Mouse (Mus musculus) ovary, postnatal 14 days (tissue): ENCODE measurements around the gene Igfbp3.

Source experiments
- DNase-seq: peaks from one replicate; pipeline ENCODE4 v3.0.0; 2022; ENCODE audit warnings: low spot score

Gene Igfbp3

DNA sequence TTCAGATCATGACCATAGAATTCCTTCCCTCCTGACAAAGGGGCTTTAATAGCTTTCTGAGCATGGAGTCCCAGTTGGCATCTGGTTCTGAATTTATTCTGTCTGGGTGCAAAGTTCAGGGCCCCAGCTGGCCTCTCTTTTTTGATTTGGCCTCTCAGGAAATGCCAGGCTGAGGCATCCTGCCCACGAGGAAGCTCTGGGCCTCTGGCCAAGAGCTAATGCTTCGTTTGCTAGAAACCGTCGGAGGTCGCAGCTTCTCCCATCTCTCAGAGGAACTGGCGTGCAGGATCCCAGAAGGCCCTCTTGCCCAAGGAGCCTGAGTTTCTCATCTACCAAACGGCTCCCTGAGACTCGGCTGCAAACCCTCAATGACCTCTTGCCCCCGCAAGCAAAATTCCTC lies 2.5 kb downstream of the Igfbp3 start:
- DNase-seq, result no peak

DNA sequence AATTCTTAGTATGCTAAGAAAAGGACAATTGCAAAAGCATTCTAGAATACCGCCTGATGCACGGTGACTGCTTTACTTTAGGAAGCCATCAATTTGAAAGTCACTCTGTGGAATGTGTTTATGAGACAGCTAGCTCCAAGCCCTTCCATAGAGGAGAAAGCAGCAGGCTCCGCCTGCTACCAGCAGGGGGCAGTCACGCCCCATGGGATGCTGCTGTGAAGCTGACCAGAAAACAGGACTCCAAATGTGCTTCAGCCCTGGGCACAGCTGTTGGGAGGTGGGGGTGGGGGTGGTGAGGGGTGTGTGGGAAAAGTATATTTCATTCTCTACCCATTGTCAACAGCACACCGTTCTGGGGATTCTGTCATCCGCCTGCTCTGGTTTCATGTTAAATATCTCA lies 3.4 kb downstream of the Igfbp3 start:
- peak; percentile 76 for DNase-seq

DNA sequence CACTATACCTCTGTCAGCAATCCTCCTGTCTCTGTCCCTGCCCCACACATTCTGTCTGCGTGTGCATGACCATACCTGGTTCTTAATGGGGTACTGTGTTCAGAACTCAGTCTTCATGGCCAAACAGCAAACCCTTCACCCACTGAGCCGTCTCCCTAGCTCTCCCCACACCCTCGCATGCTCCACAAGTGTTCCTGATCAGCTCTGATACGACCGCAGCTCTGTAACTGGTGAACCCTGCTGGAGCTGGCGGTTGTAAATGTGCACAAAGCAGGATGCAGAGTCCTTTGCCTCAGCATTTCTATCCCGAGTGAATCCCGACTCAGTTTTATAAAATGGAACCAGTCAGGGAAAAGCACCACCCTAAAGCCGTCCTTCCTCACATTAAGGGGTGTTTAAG lies 9.9 kb downstream of the Igfbp3 start:
- no peak for DNase-seq

DNA sequence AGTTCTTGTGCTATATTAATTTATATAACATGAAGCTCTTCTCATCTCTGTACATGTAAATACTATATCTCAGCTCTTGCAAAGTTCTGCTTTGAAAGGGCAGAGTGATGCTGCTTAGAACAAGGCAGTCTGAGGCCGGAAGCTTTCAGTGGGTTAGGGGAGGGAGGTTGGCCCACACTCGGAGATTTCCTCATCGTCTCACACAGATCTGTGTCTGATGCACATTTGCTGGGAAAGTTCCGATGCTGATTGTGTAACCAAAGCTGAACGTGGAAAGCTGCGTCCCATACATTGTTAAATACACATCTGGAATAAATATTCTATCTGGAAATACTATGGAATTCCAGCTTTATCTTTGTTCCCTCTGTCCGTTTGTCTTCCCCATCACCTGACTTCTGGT lies 11.5 kb downstream of the Igfbp3 start:
- DNase-seq, result no peak

DNA sequence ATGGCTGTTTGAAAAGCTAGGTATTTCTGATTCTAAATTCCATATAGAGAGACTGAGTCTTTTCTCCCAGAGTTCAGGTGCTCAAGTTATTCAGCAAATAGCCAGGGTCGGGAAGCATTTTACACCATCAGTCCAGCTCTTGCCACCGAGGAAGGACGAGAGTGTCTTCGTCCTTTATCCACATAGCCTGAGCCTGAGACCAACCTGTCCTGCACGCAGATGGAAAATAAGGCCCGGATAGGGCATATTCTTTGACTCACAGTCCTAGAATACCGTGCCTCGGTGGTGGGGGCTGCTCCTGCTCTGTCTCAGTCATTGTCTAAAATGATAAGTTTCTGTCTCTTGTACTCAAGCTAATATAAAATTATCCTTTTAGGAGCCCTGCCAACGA lies 13.3 kb downstream of the Igfbp3 start:
- no peak for DNase-seq

DNA sequence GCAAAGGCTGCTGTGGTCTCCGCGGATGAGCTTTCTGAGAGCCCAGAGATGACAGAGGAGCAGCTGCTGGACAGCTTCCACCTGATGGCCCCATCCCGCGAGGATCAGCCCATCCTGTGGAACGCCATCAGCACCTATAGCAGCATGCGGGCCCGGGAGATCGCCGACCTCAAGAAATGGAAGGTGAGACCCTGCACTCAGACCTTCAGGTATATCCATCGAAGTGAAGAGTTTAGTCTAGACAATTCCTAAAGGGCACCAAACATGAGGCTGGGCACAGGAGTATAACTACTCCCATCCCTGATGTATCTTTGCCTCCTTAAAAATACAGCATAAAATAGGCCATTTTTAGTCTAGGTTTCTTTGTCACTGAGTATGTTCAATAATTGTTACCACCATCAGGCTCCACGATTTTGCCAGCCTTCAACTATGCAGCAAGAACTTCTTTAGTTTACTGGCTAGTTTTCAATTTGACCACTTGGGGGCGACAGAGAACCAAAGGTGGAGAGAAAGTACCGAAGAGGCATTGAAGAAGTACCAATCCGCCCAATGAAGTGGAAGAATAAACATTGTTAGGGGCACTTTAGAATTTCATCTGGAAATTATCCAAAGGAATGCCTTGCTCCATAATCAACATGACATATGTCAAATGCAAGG lies 13.9 kb downstream of the Igfbp3 start:
- peak; percentile 55 for DNase-seq

DNA sequence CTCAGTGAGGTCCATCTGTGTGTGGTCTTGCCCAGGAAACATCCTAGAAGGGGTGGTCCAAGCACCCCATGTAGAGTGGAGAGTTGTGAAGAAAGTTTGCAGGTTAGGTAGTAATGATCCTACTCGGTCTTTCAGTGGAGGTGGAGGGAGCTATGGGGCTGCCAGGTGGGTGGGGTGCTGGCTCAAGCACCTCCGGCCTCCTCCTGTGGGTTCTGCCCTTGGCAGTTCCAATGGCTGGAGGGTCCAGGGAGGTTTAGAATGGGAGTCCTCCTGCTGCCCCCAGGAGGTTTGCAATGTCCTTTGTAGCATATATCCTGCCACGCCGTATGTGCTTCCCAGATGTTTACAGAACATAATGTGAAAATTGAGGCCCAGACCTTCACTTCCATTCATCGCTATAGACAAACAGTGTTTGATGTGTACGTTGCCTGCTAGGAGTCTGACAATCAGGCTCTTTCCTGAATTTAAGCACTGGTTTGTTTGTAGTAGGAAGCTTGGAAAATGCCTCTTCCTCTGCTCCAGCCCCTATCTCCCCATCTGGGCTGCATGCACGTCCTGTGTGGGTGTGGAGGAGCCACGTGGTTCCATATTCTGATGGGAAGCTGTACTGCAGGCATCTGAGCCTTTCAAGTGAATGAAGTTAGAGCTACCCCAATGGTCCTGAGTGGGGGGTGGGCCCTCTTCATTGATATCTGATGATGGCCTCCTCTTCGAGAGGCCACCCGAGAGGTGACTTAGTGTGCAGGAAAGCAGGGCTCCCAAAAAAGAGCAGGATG lies 15.1 kb downstream of the Igfbp3 start:
- no peak for DNase-seq

DNA sequence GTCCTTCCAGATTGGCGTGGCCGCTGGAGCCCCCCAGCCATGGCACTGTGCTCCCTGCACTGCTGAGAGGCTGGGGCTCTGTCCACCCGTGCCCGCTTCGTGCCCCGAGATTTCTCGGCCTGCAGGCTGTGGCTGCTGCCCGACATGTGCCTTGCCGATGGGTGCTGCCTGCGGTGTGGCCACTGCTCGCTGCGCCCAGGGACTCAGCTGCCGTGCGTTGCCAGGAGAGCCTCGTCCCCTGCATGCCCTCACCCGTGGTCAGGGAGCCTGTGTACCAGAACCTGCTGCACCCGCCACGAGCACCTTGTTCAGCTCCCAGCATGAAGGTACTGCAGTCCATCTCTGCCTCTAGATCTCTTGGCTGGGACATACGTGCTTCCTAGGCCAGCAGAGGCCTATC lies 15.7 kb downstream of the Igfbp3 start:
- no peak for DNase-seq

DNA sequence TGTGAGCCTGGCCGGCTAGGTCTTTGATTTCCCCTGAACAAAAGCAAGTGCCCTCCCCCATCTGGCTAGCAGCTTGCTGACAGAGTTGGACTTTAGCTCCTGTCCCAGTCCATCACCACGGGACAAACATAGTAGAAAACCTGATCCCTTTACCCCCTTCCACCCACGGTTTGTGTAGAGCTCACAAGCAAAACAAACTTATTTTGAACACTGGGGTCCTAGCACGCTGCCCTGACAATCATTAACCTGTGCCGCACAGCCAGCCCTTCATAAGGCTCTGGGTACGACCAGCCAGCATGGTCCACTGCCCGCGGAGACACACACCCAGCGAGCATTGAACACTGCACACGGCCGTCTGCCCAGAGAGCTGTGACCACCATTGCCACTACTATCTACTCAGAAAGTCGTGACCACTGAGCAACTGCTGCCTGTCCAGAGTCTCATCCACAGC lies 16.2 kb downstream of the Igfbp3 start, which contains the start of gene Igfbp1:
Igfbp1 (plus strand) TSS at position 292 of the 451 bp plus-strand sequence.
- no peak for DNase-seq

DNA sequence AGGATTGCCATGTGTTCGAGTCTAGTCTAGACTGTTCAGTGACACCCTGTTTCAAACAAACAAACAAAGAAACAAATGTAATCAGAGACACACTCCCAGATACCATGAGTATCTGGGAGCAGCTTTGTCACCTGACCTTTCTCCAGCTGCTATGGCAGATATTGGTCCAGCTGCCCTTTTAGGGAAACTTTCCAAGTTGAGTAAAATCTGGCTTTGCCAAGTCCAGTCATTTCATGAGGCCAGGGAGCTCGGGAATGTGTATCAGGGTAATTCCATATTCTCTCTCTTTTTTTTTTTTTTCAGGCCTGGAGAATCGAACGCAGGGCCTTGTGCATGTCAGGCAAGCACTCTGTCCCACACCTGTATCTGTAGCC lies 18.4 kb downstream of the Igfbp3 start:
- no peak for DNase-seq

DNA sequence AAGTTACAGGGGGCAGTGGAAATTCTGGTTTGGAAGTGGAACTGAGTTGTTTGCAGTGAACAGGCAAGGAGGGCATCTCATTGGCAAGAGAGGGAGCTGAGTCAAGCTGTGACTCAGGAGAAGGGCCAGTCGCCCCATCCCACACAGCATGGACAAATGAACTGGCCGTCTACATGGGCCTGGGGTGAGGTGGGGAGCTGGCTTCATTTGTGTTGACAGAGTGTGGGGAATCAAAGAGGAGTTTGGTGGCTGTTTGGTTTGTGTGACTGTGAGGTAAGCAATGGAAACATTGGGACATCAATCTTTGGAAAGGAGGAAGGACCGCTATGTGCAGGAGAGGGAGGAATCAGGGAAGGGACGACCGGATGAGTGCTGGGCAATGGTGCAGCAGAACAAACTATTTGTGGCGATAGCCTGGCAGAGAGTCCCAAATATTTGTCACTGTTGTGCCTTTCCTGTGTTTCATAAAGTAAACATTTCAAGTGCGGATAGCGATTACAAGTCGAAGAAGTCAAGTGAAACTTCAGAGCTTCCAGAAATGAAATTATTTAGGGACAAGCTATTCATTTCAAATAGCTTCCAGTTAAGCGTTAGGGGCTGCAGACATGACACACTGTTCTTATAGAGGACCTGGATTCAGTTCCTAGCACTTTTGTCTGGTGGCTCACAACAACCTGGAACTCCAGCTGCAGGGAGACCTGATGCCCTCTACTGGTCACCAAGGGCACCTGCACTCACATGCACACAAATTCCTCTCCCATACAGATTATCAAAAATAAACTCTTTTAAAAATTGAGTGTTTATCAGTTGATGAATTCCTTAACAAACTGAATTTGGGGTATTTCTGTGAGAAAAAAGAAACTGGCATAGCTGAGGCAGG lies 19.1 kb downstream of the Igfbp3 start:
- no peak for DNase-seq

DNA sequence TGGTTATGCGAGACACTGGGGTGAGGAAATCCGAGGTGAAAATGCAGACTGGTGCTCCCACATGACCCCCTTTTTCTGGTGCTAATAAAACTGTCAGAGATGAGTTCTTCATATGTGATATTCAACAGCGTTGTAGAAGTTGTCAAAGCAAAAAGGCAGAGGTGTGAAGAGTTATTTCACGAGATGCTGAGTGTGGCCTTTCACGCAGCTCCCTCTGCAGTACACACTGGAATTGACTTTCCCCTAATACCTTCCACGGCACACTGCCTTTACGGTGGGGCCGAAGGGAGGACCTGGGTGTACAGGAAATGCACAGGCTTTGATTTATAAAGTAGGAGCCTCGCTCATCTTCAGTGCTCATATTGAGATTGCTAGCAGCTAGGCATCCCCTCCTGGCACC lies 20.6 kb downstream of the Igfbp3 start:
- no peak for DNase-seq

DNA sequence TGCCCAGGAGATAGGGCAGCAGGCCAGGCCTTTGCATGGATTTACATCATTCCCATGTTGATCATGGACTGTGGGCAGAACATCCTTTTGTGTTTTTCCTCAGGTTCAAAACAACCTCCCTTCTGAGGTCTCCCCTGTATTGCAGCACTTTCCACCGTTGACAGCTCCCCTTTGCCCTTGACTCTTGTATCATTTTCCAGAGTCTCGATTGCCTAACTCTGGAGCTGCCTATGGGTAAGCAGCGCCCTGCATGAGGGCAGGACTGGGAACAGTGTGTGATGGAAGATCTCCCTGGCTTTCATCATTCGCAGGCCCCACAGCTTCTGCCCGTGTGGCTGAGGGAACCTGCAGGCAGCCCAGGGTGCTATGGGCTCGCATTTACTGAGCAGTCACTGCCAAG lies 21.0 kb downstream of the Igfbp3 start:
- DNase-seq, result no peak

DNA sequence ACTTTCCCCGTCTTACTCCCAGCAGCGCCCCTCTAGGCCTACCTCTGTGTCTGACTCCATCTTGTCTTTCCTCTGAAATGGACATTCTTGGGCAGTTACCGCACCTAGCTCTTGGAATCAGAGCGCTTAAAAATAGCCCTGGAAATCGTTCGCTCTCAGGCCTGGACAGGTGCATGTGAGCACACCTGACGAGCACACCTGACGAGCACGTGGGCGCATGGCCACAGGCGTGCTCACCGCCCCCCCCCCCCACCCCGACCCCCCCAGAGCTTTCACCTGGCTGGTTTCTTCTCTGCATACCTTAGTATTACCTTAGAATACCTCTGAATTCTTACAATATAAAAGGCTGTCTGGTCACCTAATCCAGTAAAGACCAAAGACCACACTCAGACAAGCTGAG lies 25.3 kb downstream of the Igfbp3 start, which contains the start of gene Gm11985:
Gm11985 (minus strand) TSS at position 101 of the 400 bp plus-strand sequence.
- DNase-seq, result no peak

DNA sequence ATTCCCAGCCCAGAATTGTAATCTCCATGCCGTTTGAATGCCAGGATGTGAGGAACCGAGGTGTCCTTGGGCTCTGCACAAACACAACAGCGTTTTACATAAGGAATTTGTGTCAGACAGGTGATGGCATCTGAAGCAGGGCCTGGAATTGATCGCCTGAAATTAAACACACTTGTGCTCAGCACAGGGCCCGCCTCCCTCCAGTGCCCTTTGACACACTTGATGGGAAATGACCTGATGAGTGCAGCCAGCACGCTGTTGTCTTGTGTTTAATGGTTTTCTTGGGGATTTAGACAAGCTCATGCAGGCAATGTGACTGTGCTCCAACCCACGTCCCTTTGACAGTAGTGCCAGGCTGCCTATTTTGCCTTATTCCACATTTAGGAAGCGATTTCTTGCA lies 26.3 kb downstream of the Igfbp3 start:
- DNase-seq, result no peak

DNA sequence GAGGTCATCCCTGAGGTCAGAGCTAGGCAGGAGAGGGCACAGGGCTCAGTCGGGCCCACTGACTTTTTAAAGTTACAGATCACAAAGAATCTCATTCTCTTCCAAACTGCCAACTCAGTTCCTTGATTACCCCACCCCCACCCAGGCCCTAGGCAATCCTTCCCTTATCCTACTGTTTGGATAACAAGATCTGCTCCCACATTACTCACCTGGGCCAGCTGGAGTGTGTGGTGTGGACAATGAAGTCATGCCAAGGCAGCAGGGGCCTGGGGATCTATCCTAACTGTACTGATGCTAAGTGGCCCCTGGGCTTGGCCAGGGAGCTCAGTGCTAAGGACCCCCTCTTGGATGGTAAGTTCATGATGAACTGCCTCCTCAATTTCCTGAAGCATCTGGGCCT lies 29.3 kb downstream of the Igfbp3 start:
- no peak for DNase-seq

DNA sequence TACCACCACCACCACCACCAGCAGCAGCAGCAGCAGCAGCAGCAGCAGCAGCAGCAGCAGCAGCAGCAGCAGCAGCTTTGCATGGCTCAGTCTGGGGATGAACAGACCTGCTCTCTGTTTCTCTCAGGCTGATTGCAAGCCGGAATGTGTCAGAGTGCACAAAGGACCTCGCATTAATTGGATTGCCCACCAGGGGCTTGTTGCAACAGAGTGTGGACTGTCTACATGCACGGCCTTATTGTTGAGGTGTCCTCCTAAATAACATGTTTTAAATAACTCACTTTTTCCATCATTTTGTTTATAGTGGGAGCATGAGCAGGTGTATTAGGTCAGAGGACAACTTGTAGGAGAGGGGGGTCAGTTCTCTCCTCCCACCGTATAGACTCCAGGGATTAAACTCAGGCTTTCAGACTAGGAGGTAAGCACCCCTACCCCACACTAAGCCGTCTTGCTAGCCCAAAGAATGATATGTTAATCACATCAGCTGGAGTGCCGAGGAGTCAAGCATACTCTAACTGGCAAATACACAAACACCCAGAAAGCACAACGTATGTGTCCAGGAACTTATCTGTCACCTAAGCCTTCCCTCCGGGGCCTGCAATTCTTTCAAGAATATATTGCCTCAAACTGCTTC lies 31.2 kb downstream of the Igfbp3 start:
- DNase-seq, result no peak

DNA sequence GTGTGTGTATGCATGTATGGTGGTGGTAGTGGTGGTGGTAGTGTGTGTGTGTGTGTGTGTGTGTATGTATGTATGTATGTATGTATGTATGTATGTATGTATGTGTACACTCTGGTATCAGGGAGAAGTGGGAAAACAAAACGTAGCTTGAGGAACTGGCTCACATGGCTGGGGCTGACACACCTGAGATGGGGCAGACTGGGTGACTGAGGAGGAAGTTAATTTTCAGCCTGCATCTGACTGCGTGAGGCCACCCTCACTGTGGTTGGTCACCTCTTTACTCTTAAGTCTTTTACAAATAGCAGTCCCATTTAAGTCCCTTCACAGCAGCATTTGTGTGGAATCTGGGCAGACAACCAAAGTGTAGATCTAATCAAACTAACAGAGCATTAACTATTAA lies 34.4 kb downstream of the Igfbp3 start:
- no peak for DNase-seq

DNA sequence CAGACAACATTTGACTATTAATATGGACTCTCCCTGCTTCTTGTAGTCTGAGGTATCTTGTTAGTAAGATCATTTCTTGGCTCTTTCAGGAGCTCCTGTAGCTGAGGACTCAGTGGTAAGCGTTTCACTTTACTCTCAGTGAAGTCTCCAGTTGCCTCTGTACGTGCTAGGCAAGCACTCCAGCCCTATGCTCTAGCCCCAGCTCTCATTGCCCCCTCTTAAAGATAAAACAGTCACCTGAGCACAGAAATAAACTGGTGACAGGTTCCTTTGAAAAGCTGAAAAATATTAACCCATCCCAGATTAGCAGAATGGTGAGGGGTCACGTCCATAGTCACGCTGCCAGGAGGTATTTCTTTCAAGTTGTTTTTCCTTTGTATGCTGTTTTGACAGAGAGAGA lies 35.0 kb downstream of the Igfbp3 start:
- DNase-seq, result no peak

DNA sequence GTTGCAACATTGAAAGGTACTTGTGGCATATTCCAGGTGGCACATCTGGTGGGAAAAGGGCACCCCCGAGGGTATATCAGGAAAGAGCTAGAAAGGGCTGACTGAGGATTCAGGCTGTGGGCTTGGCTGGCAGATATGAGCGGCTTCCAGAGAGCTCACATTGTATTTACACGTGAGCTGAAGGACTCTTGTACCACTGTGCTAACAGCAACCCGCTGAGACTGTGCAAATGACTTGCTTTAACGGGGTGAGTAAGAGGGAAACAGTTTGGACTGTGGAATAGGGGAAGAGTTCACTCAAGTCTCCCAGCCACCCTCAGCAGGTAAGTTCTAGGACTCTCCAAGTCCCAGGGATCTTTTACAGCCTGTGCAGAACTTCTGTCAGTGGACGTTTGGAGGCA lies 40.1 kb downstream of the Igfbp3 start:
- DNase-seq, result no peak

DNA sequence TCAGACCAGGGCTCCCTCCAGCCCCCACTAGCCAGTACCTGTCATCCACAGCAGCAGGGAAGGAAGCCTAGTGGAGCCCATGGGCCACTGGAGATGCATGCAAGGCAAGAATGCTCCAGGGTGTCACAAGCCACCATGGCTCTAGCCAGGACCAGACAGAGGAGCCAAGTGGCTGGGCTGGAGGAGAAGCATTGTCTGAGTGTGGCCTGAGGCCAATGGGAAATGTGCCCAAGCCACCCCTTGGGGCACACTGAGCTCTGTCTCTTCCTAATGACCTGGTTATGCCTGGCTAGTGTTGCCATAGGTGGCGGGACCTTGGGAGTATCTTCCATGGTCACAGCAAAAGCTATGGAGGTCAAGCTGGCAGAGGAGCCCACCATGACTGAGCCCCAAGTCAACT lies 44.1 kb downstream of the Igfbp3 start:
- no peak for DNase-seq

DNA sequence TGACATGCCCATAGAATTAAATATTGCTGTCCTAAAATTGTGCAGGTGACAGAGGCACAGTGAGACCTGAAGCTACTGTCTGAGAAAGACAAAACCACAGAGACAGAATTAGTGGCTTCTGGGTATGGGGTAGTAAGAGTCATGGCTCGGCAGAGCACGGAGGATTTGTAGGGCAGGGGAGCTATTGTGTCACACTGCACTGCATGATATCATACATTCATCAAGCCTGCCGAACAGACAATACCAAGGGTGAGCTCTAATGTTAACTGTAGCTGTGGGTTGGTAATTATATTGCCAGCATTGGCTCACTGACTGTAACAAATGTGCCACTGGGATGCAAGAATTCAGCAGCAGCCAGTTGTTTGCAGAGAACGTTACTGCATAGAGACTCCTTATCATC lies 49.3 kb downstream of the Igfbp3 start:
- DNase-seq, result no peak
